Mouse (Mus musculus) testis, adult 2 months (tissue): ENCODE results near the gene Itfg2. TPM values are rescaled to one million over a fixed set of nuclear protein-coding genes. Genes with fewer than 3 reads are reported as not detected.

Experiments used
- H3K27ac ChIP-seq: fragments of 200-500 bp; 2 replicates; pipeline ENCODE4 v1.5.1; 2012; ENCODE audit warnings: low read depth, low read length; ENCODE audit not compliant: control insufficient read depth, insufficient read depth
- H3K27me3 ChIP-seq: fragments of 200-500 bp; 2 replicates; pipeline ENCODE4 v1.6.1; 2012; ENCODE audit warnings: mild to moderate bottlenecking, low read length, moderate library complexity; ENCODE audit not compliant: control insufficient read depth, insufficient read depth
- H3K36me3 ChIP-seq: fragments of 200-500 bp; 2 replicates; pipeline ENCODE4 v1.6.1; 2012; ENCODE audit warnings: mild to moderate bottlenecking, low read length; ENCODE audit not compliant: control insufficient read depth, insufficient read depth
- H3K4me1 ChIP-seq: fragments of 200-500 bp; 2 replicates; pipeline ENCODE4 v1.6.1; 2012; ENCODE audit warnings: low read length; ENCODE audit not compliant: control insufficient read depth, insufficient read depth
- H3K4me3 ChIP-seq: fragments of 200-500 bp; 2 replicates; pipeline ENCODE4 v1.5.1; 2012; ENCODE audit warnings: low read depth, mild to moderate bottlenecking, low read length, moderate library complexity, mixed read lengths; ENCODE audit not compliant: control insufficient read depth
- CTCF ChIP-seq: fragments of 200-500 bp; IDR thresholded peaks from 2 replicates; pipeline ENCODE4 v1.5.1; 2012; ENCODE audit warnings: low read depth, mild to moderate bottlenecking, inconsistent platforms, low read length, moderate library complexity; ENCODE audit not compliant: control insufficient read depth, insufficient read depth, insufficient replicate concordance
- POLR2A ChIP-seq: fragments of 200-500 bp; IDR thresholded peaks from 2 replicates; pipeline ENCODE4 v1.6.1; 2012; ENCODE audit warnings: low read depth, mild to moderate bottlenecking, inconsistent platforms, low read length, moderate library complexity; ENCODE audit not compliant: control insufficient read depth
- polyA plus RNA-seq: library from polyadenylated mRNA; depleted of rRNA; stranded (reverse); fragments of >200 nt; gene quantifications from 2 replicates; pipeline ENCODE4 v1.2.3, GENCODE M21; 2012

Itfg2 gene
- polyA plus RNA-seq, 1 experiment: 13.8 TPM

GRCm38 (mm10) chr6:128399421-128400185 is 25.1 kb downstream of the Itfg2 start:
- no peak overlapping the region for H3K4me3 ChIP-seq
- no peaks in the 10 kb centered on the region for H3K36me3 ChIP-seq
- no peak overlapping the region for H3K27ac ChIP-seq
- H3K27me3 ChIP-seq: no peaks in the 10 kb centered on the region
- H3K4me1 ChIP-seq: peaks cover 9% of the 10 kb centered on the region
- TF ChIP-seq CTCF: no peak
- TF ChIP-seq POLR2A: no peak

GRCm38 (mm10) chr6:128398996-128399395 is 25.7 kb downstream of the Itfg2 start, which contains the start of gene Nrip2:
Gene Nrip2, plus strand, starts transcription at chr6:128399296.
- Histone ChIP-seq H3K4me3 (no peak within 1 kb of the TSS), H3K36me3 (no peaks in the 10 kb centered on the region), H3K27me3 (no peaks in the 10 kb centered on the region), H3K4me1 (peaks cover 9% of the 10 kb centered on the region), H3K27ac (no peak within 1 kb of the TSS)
- TF ChIP-seq POLR2A (no peak), CTCF (no peak)

- H3K4me1 ChIP-seq: peaks cover 9% of the 10 kb centered on the region
- H3K36me3 ChIP-seq: no peaks in the 10 kb centered on the region
- no peak overlapping the region for H3K27ac ChIP-seq
- no peak overlapping the region for H3K4me3 ChIP-seq
- TF ChIP-seq CTCF (no peak), POLR2A (no peak)
- no peaks in the 10 kb centered on the region for H3K27me3 ChIP-seq
Observed at GRCm38 (mm10) chr6:128397574-128398261, 27.0 kb downstream of the Itfg2 start.

- H3K27ac ChIP-seq: no peak overlapping the region
- no peaks in the 10 kb centered on the region for H3K36me3 ChIP-seq
- no peaks in the 10 kb centered on the region for H3K27me3 ChIP-seq
- TF ChIP-seq POLR2A (no peak), CTCF (no peak)
- H3K4me1 ChIP-seq: no peaks in the 10 kb centered on the region
- no peak overlapping the region for H3K4me3 ChIP-seq
Observed at GRCm38 (mm10) chr6:128390683-128391082, 34.0 kb downstream of the Itfg2 start.

GRCm38 (mm10) chr6:128389185-128389584 is 35.5 kb downstream of the Itfg2 start:
- Histone ChIP-seq H3K4me3 (no peak overlapping the region), H3K4me1 (no peaks in the 10 kb centered on the region), H3K36me3 (no peaks in the 10 kb centered on the region), H3K27ac (no peak overlapping the region), H3K27me3 (no peaks in the 10 kb centered on the region)
- TF ChIP-seq POLR2A (no peak), CTCF (no peak)

- Histone ChIP-seq H3K27me3 (no peaks in the 10 kb centered on the region), H3K4me3 (no peak overlapping the region), H3K4me1 (no peaks in the 10 kb centered on the region), H3K27ac (no peak overlapping the region), H3K36me3 (no peaks in the 10 kb centered on the region)
- TF ChIP-seq POLR2A: no peak
- TF ChIP-seq CTCF: no peak
Observed at GRCm38 (mm10) chr6:128385026-128385425, 39.7 kb downstream of the Itfg2 start.

- TF ChIP-seq POLR2A (no peak), CTCF (no peak)
- no peak overlapping the region for H3K4me3 ChIP-seq
- no peaks in the 10 kb centered on the region for H3K27me3 ChIP-seq
- H3K36me3 ChIP-seq: no peaks in the 10 kb centered on the region
- no peak overlapping the region for H3K27ac ChIP-seq
- H3K4me1 ChIP-seq: peaks cover 2% of the 10 kb centered on the region; the same call in 1 of the 2 replicates
Observed at GRCm38 (mm10) chr6:128383752-128384151, 41.0 kb downstream of the Itfg2 start.
